Mouse (Mus musculus): ENCODE measurements around the gene Ints1. TPM values are rescaled to one million over a fixed set of nuclear protein-coding genes. Genes with fewer than 3 reads are reported as not detected.

Gene Ints1
- polyA plus RNA-seq, 1 experiment, result 46.4 TPM

DNA sequence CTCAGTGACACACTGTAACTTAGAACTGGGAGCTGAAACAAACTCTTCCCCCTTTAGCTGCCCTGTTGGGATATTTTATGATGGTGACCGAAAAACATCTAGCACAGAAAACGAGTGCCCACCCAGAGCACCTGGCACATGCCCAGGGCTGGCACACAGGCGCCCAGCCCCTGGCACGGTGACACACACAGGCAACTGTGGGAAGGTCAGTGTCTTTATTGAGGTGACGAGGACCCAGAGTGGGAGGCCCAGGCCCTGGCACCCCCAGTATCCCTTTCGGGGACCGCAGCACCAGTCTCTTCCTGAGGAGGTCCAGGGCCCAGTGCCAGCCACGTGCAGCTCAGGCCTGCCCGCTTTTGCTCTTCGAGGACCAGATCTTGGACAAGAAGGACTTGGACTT, 69.0 kb downstream of the Ints1 start:
- H3K27me3 ChIP-seq (ENCODE audit: control insufficient read depth, insufficient read depth, insufficient read length), result no peaks in the 10 kb centered on the region
- H3ac ChIP-seq (ENCODE audit: control insufficient read depth, insufficient read length), result no peak overlapping the region

DNA sequence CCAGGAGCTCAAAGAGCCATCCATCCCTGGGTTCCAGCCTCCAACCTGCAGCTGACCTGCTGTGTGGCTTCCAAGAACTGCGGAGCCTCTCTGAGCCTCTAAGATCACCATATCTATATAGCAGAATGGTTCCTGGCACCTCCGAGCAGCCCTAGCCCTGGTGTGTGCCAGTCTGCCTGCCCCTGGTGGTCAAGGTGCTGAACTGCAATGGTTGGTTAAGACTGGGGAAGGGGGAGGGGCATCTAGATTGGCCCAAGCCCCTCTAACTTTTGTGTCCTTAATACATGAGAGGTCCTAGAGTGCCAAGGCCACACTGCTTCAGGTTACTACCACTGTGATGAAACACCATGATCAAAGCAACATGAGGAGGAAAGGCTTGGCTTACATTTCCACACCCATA, 72.6 kb downstream of the Ints1 start:
- H3K4me2 ChIP-seq (ENCODE audit: low read depth), result no peak overlapping the region
- H3ac ChIP-seq (ENCODE audit: control insufficient read depth, insufficient read length), result no peak overlapping the region
- no peaks in the 10 kb centered on the region for H3K36me3 ChIP-seq (ENCODE audit: control insufficient read depth, insufficient read depth)
- H3K27me3 ChIP-seq (ENCODE audit: control insufficient read depth, insufficient read depth, insufficient read length), result no peaks in the 10 kb centered on the region
- no peak overlapping the region for H3K4me3 ChIP-seq
- H3K79me2 ChIP-seq (ENCODE audit: control insufficient read depth, insufficient read depth), result no peaks in the 10 kb centered on the region
- no peak for TF ChIP-seq TCF12 (IDR thresholded peaks at IDR 0.05; ENCODE audit: insufficient read depth, poor library complexity, severe bottlenecking)
- no peak for TF ChIP-seq CEBPB (IDR thresholded peaks at IDR 0.05; ENCODE audit: insufficient read depth, poor library complexity, severe bottlenecking)
- TF ChIP-seq USF1 (IDR thresholded peaks at IDR 0.05; ENCODE audit: low read depth), result no peak
- no peak for TF ChIP-seq POLR2AphosphoS2 (IDR thresholded peaks at IDR 0.05; ENCODE audit: insufficient read length, low read depth)
- TF ChIP-seq POLR2A (IDR thresholded peaks at IDR 0.05; ENCODE audit: insufficient read length, low read depth), result no peak
- TF ChIP-seq SRF (IDR thresholded peaks at IDR 0.05; ENCODE audit: control insufficient read depth, insufficient read length, low read depth), result no peak
- TF ChIP-seq MAX (IDR thresholded peaks at IDR 0.05; ENCODE audit: low read depth), result no peak
- no peak for TF ChIP-seq REST (IDR thresholded peaks at IDR 0.05; ENCODE audit: insufficient read depth, insufficient read length)
- no peak for TF ChIP-seq MYOG (IDR thresholded peaks at IDR 0.05; ENCODE audit: control insufficient read depth in 1 of 3, insufficient read depth in 1 of 3, insufficient read length in 2 of 3, low read depth in 2 of 3)
- no peak for TF ChIP-seq MYOD1 (IDR thresholded peaks at IDR 0.05; ENCODE audit: control insufficient read depth in 1 of 3, insufficient read length in 2 of 3, low read depth in 2 of 3)
- TF ChIP-seq E2F4 (IDR thresholded peaks at IDR 0.05; ENCODE audit: insufficient read depth), result no peak
- no peak for TF ChIP-seq TCF3 (IDR thresholded peaks at IDR 0.05; ENCODE audit: insufficient read length, low read depth)

More for the DNA sequence above, 69.0 kb downstream of the Ints1 start:
- Histone ChIP-seq H3K36me3 (ENCODE audit: control insufficient read depth, insufficient read depth) (peaks cover 4% of the 10 kb centered on the region), H3K79me2 (ENCODE audit: control insufficient read depth, insufficient read depth) (no peaks in the 10 kb centered on the region), H3K4me3 (no peak overlapping the region), H3K4me2 (ENCODE audit: low read depth) (no peak overlapping the region)
- TF ChIP-seq POLR2A (IDR thresholded peaks at IDR 0.05; ENCODE audit: insufficient read length, low read depth) (no peak), CEBPB (IDR thresholded peaks at IDR 0.05; ENCODE audit: insufficient read depth, poor library complexity, severe bottlenecking) (no peak), TCF12 (IDR thresholded peaks at IDR 0.05; ENCODE audit: insufficient read depth, poor library complexity, severe bottlenecking) (no peak), TCF3 (IDR thresholded peaks at IDR 0.05; ENCODE audit: insufficient read length, low read depth) (no peak), MYOD1 (IDR thresholded peaks at IDR 0.05; ENCODE audit: control insufficient read depth in 1 of 3, insufficient read length in 2 of 3, low read depth in 2 of 3) (no peak), E2F4 (IDR thresholded peaks at IDR 0.05; ENCODE audit: insufficient read depth) (no peak), USF1 (IDR thresholded peaks at IDR 0.05; ENCODE audit: low read depth) (no peak), REST (IDR thresholded peaks at IDR 0.05; ENCODE audit: insufficient read depth, insufficient read length) (no peak), MYOG (IDR thresholded peaks at IDR 0.05; ENCODE audit: control insufficient read depth in 1 of 3, insufficient read depth in 1 of 3, insufficient read length in 2 of 3, low read depth in 2 of 3) (no peak)

DNA sequence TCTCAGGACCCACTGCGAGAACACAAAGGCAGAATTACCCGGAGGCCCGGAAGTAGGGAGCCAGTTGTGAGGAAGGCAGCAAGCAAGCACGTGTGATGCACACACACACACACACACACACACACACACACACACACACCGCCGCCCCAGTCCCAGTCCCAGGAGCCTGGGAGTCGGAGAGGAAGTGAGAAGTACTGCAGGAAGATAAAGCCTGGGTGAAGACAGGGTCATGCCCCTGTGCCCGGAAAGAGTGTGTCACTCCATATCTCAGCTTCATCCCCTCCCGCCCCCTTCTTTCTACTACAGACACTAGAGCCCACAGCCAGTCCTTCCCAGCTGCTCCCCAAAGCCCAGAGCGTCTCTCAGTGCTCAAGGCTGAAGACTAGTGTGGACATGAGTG, 73.2 kb downstream of the Ints1 start:
- H3K79me2 ChIP-seq (ENCODE audit: control insufficient read depth, insufficient read depth), result no peaks in the 10 kb centered on the region
- no peak overlapping the region for H3K4me3 ChIP-seq
- no peak overlapping the region for H3ac ChIP-seq (ENCODE audit: control insufficient read depth, insufficient read length)
- TF ChIP-seq MAX (IDR thresholded peaks at IDR 0.05; ENCODE audit: low read depth) (no peak), MYOG (IDR thresholded peaks at IDR 0.05; ENCODE audit: control insufficient read depth in 1 of 3, insufficient read depth in 1 of 3, insufficient read length in 2 of 3, low read depth in 2 of 3) (no peak), SRF (IDR thresholded peaks at IDR 0.05; ENCODE audit: control insufficient read depth, insufficient read length, low read depth) (no peak), TCF12 (IDR thresholded peaks at IDR 0.05; ENCODE audit: insufficient read depth, poor library complexity, severe bottlenecking) (no peak), CEBPB (IDR thresholded peaks at IDR 0.05; ENCODE audit: insufficient read depth, poor library complexity, severe bottlenecking) (no peak), E2F4 (IDR thresholded peaks at IDR 0.05; ENCODE audit: insufficient read depth) (no peak)
- no peak overlapping the region for H3K4me2 ChIP-seq (ENCODE audit: low read depth)
- H3K36me3 ChIP-seq (ENCODE audit: control insufficient read depth, insufficient read depth), result no peaks in the 10 kb centered on the region
- no peaks in the 10 kb centered on the region for H3K27me3 ChIP-seq (ENCODE audit: control insufficient read depth, insufficient read depth, insufficient read length)

Other genes with a start within 250 kb of the Ints1 start
- not detected for gene Uncx, start 232.2 kb downstream of the Ints1 start, polyA plus RNA-seq (2012; fragmentation: generic; extraction: Trizol)
- 6.1 TPM for gene Micall2, start 39.3 kb downstream of the Ints1 start, polyA plus RNA-seq (2012; fragmentation: generic; extraction: Trizol)
- gene Mafk, start 15.8 kb upstream of the Ints1 start, polyA plus RNA-seq (2012; fragmentation: generic; extraction: Trizol), result 19.8 TPM
- 7.2 TPM for gene Tmem184a, start 44.2 kb upstream of the Ints1 start, polyA plus RNA-seq (2012; fragmentation: generic; extraction: Trizol)
- not detected for gene Gm26938, start 50.7 kb upstream of the Ints1 start, polyA plus RNA-seq (2012; fragmentation: generic; extraction: Trizol)
- gene Psmg3, start 51.2 kb upstream of the Ints1 start, polyA plus RNA-seq (2012; fragmentation: generic; extraction: Trizol), result 57.7 TPM
- 0.10 TPM for gene Elfn1, start 132.3 kb upstream of the Ints1 start, polyA plus RNA-seq (2012; fragmentation: generic; extraction: Trizol)